Mouse (Mus musculus) lung, postnatal 0 days (tissue): ENCODE measurements around the gene Tcf7l2. TPM values are rescaled to one million over a fixed set of nuclear protein-coding genes. Genes with fewer than 3 reads are reported as not detected.
A peak's percentile ranks its signal among the peaks of the same experiment; 100 is the strongest.

Source experiments
- ATAC-seq: fragments of 200-750 bp; cut with Nextera tagmentation; 2 replicates; pipeline ENCODE4 v1.8.0; 2017; ENCODE audit warnings: moderate library complexity
- DNase-seq: peaks from one replicate; pipeline ENCODE4 v3.0.0-alpha.2; 2016; ENCODE audit warnings: low spot score
- H3K27ac ChIP-seq: fragments of 300-500 bp; sonication (generic); 2 replicates; pipeline ENCODE4 v1.5.1; 2014; ENCODE audit warnings: antibody characterized with exemption, mild to moderate bottlenecking, low read length, mixed read lengths
- H3K27me3 ChIP-seq: fragments of 300-500 bp; sonication (generic); replicated peaks from 2 replicates; pipeline ENCODE4 v1.6.1; 2014; ENCODE audit warnings: low read length, mixed read lengths; ENCODE audit not compliant: insufficient read depth
- H3K36me3 ChIP-seq: fragments of 300-500 bp; sonication (generic); 2 replicates; pipeline ENCODE4 v1.6.1; 2014; ENCODE audit warnings: low read length, mixed read lengths; ENCODE audit not compliant: insufficient read depth
- H3K4me1 ChIP-seq: fragments of 300-500 bp; sonication (generic); 2 replicates; pipeline ENCODE4 v1.6.1; 2014; ENCODE audit warnings: antibody characterized with exemption, low read depth, low read length, mixed read lengths; ENCODE audit not compliant: insufficient read depth
- H3K4me2 ChIP-seq: fragments of 300-500 bp; sonication (generic); replicated peaks from 2 replicates; pipeline ENCODE4 v1.6.1; 2014; ENCODE audit warnings: low read depth, mild to moderate bottlenecking, low read length, moderate library complexity, mixed read lengths
- H3K4me3 ChIP-seq: fragments of 300-500 bp; sonication (generic); 2 replicates; pipeline ENCODE4 v1.5.1; 2014; ENCODE audit warnings: low read depth, low read length
- H3K9ac ChIP-seq: fragments of 300-500 bp; sonication (generic); replicated peaks from 2 replicates; pipeline ENCODE4 v1.6.1; 2014; ENCODE audit warnings: low read depth, mild to moderate bottlenecking
- H3K9me3 ChIP-seq: fragments of 300-500 bp; sonication (generic); 2 replicates; pipeline ENCODE4 v1.6.1; 2016; ENCODE audit warnings: low read length, mixed read lengths
- CTCF ChIP-seq: IDR thresholded peaks from 2 replicates; pipeline ENCODE4 v1.5.1; 2016; ENCODE audit warnings: antibody characterized with exemption, mild to moderate bottlenecking
- EP300 ChIP-seq: IDR thresholded peaks from 2 replicates; pipeline ENCODE4 v1.6.1; 2016; ENCODE audit warnings: antibody characterized with exemption, mild to moderate bottlenecking, control low read depth
- WGBS: fragments of 180-500 bp; shearing (Covaris S2); extraction: QIAGEN DNeasy Blood & Tissue Kit; methylation state at CpG from one replicate; pipeline ENCODE4 v1.1.7; 2014; 5-methylcytosine and 5-hydroxymethylcytosine counted together
- polyA plus RNA-seq: library from polyadenylated mRNA; unstranded; fragments of >200 nt; fragmentation: Nextera tagmentation; extraction: Ambion mirVana; gene quantifications from 2 replicates; pipeline ENCODE4 v1.2.1, GENCODE M21; 2015

Gene Tcf7l2
- polyA plus RNA-seq, 1 experiment from 2014 or later = 44.4 TPM

- no peak for DNase-seq
- no peak for ATAC-seq
- H3K27me3 ChIP-seq = no peaks in the 10 kb centered on the region
- WGBS = 94% methylated on average over 17 of the region's 17 CpGs
- H3K36me3 ChIP-seq = no peaks in the 10 kb centered on the region
- no peak overlapping the region for H3K4me2 ChIP-seq
- H3K9me3 ChIP-seq = no peaks in the 10 kb centered on the region
- H3K4me1 ChIP-seq = no peaks in the 10 kb centered on the region
- no peak overlapping the region for H3K9ac ChIP-seq
- TF ChIP-seq EP300 (no peak), CTCF (no peak)
- no peak overlapping the region for H3K4me3 ChIP-seq
- no peak overlapping the region for H3K27ac ChIP-seq
These were observed 190.0 kb downstream of the Tcf7l2 start for GRCm38 (mm10) chr19:55931642-55932041.

GRCm38 (mm10) chr19:55933947-55934729 is 192.5 kb downstream of the Tcf7l2 start:
- ATAC-seq (peak; percentile 17; the same call in 1 of the 2 replicates), DNase-seq (no peak)
- no peak overlapping the region for H3K4me3 ChIP-seq
- H3K9ac ChIP-seq = no peak overlapping the region
- no peak overlapping the region for H3K4me2 ChIP-seq
- no peak overlapping the region for H3K27ac ChIP-seq
- no peaks in the 10 kb centered on the region for H3K27me3 ChIP-seq
- no peaks in the 10 kb centered on the region for H3K9me3 ChIP-seq
- no peaks in the 10 kb centered on the region for H3K4me1 ChIP-seq
- WGBS = 68% methylated on average over 7 of the region's 7 CpGs
- no peaks in the 10 kb centered on the region for H3K36me3 ChIP-seq
- TF ChIP-seq CTCF = no peak

DNA sequence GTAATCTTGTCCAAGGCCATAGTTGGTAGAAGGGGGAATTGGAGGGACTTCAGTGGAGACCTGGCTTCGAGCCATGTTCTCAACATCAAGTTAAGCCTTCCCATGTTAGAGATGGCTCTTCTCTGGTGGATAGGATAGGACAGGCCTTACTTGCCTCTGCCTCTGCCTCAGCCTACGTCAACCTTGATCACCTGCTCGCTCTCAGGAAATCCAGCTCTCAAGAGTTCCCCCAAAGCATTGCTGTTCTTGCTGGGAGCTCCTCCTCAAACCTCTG is 193.0 kb downstream of the Tcf7l2 start:
- peak; percentile 30 for DNase-seq
- TF ChIP-seq CTCF (no peak), EP300 (no peak)
- H3K9me3 ChIP-seq = no peaks in the 10 kb centered on the region
- H3K27me3 ChIP-seq = no peaks in the 10 kb centered on the region
- H3K9ac ChIP-seq = no peak overlapping the region
- ATAC-seq = no peak
- WGBS = 73% methylated on average over 3 of the region's 3 CpGs
- H3K4me2 ChIP-seq = no peak overlapping the region
- H3K27ac ChIP-seq = no peak overlapping the region
- no peak overlapping the region for H3K4me3 ChIP-seq
- H3K36me3 ChIP-seq = no peaks in the 10 kb centered on the region
- no peaks in the 10 kb centered on the region for H3K4me1 ChIP-seq

- no peaks in the 10 kb centered on the region for H3K36me3 ChIP-seq
- no peaks in the 10 kb centered on the region for H3K27me3 ChIP-seq
- no peaks in the 10 kb centered on the region for H3K4me1 ChIP-seq
- no peak for TF ChIP-seq EP300
- TF ChIP-seq CTCF = no peak
- no peak overlapping the region for H3K4me2 ChIP-seq
- ATAC-seq (no peak), DNase-seq (no peak)
- no peak overlapping the region for H3K27ac ChIP-seq
- H3K9me3 ChIP-seq = no peaks in the 10 kb centered on the region
- 96% methylated on average over 3 of the region's 3 CpGs for WGBS
- H3K9ac ChIP-seq = no peak overlapping the region
- H3K4me3 ChIP-seq = no peak overlapping the region
These were observed 195.4 kb downstream of the Tcf7l2 start for GRCm38 (mm10) chr19:55937026-55937425.

DNA sequence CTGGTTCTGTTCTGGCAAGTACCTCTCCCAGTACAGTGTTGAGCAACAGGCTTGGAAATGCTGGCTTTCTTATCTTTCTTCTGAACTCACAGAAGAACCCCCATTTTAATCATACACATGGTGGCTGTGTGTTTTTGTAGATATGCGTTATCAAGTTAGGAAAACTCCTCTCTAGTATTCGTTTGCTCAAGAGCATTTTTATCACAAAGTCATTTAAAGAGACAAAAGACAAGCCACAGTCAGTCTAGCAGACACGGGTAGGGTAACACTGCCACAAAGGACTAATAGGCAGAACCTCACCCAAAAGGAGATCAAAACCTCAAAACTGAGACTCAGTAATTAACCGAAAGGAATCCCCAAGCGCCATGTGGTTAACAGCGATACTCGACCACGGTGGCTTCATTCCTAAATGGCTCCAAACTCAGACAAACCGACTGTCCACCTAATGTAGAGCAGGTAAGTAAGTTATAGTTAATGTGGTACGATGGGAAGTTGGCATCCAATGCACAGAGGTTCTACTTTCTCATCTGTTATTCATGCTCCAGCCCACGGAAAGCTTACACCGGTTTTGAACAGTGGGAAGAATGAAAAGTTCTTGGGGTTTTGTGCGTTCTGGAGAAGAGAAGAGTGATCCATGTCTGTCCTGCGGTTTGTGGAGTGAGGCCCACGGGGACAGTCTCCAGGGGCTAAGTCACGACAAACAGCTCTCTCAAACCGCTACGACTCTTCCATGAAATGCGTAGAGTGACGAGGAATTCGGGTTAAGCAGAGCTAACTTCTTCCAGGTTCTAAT is 196.8 kb downstream of the Tcf7l2 start:
- Histone ChIP-seq H3K36me3 (no peaks in the 10 kb centered on the region), H3K27ac (no peak overlapping the region), H3K4me3 (no peak overlapping the region), H3K4me1 (no peaks in the 10 kb centered on the region), H3K4me2 (no peak overlapping the region), H3K9me3 (no peaks in the 10 kb centered on the region), H3K27me3 (no peaks in the 10 kb centered on the region), H3K9ac (no peak overlapping the region)
- TF ChIP-seq EP300 (no peak), CTCF (no peak)
- DNase-seq (no peak), ATAC-seq (no peak)
- 88% methylated on average over 21 of the region's 21 CpGs for WGBS

DNA sequence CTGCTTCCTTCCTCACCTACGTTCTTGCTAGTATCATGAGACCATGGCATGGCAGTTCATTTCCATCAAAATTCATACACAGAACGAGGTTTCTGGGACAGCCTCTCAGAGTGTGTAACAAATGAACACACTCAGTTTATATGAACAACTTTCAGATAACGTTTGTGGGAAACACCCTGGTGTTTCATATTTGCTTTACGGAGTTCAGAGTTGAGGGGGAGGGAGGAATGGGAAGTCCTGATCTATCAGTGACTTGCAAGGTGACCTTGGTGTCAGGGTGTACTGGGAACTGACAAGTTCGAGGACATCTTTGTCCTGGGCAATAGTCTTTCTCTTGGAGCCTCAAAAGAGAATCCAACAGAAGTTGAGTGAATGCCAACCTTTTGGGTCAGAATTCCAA is 197.5 kb downstream of the Tcf7l2 start:
- Histone ChIP-seq H3K4me3 (no peak overlapping the region), H3K4me1 (no peaks in the 10 kb centered on the region), H3K4me2 (no peak overlapping the region), H3K9me3 (no peaks in the 10 kb centered on the region), H3K27me3 (no peaks in the 10 kb centered on the region), H3K9ac (no peak overlapping the region), H3K36me3 (no peaks in the 10 kb centered on the region), H3K27ac (no peak overlapping the region)
- ATAC-seq (no peak), DNase-seq (no peak)
- 67% methylated on average over 5 of the region's 5 CpGs for WGBS
- no peak for TF ChIP-seq CTCF
- no peak for TF ChIP-seq EP300
